Mouse (Mus musculus): ENCODE measurements around the gene Bnipl. TPM values are rescaled to one million over a fixed set of nuclear protein-coding genes. Genes with fewer than 3 reads are reported as not detected.
A peak's percentile ranks its signal among the peaks of the same experiment; 100 is the strongest.

Gene Bnipl
- polyA plus RNA-seq, 1 experiment from 2014 or later = not detected

DNA sequence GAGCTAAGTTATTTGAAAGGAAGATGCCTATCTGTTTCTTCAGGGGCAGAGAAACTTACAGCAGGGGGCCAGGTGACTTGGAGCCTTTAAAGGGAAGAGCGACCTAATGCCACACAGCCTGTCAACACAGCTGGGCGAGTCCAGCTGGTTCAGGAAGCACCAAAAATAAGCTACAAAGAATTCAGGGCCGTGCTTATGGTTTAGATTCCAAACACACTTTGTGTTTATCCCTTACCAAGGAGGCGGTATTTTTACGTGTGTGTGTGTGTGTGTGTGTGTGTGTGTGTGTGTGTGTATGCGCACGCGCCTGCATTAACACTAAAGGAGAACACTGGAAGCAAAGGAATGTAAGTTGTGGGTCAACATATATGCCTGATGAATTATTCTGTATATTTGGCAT, 29.8 kb upstream of the Bnipl start:
- Histone ChIP-seq H3K27ac (replicated peaks) (peak overlapping the region; percentile 99), H3K9me3 (replicated peaks) (no peaks in the 10 kb centered on the region), H3K9ac (peak overlapping the region; percentile 78), H3K4me1 (replicated peaks) (peaks cover 82% of the 10 kb centered on the region), H3K36me3 (replicated peaks) (0 out of 2 replicates have a peak, but pooled peaks cover 2% of the 10 kb centered on the region), H3K4me2 (peak overlapping the region; percentile 80), H3K4me3 (replicated peaks) (peak overlapping the region; percentile 71), H3K27me3 (no peaks in the 10 kb centered on the region)
- ATAC-seq (ENCODE audit: insufficient read depth) = no peak
- WGBS (ENCODE audit: insufficient replicate concordance) = 10% methylated on average over 8 of the region's 8 CpGs

DNA sequence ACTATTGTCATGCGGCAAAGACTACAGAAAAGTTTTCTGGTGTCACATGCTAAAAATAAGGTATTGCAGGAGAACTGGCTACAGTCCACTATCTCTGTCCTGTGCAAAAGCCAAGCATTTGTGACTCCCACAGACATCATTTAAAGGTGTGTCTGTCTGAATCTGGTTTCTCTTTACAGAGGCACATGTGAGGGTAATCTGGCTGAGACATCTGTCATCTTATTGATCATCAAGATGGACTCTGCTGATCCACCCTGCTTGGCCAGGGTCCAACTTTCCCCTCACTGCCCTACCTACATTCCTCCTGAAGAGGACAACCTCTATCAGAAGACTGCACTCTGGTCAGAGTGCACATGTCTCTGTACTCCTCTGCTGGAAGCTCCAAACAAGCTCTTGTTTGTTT, 26.2 kb upstream of the Bnipl start:
- Histone ChIP-seq H3K9me3 (replicated peaks) (no peaks in the 10 kb centered on the region), H3K4me2 (no peak overlapping the region), H3K36me3 (replicated peaks) (0 out of 2 replicates have a peak, but pooled peaks cover 3% of the 10 kb centered on the region), H3K27ac (replicated peaks) (peak overlapping the region; percentile 48), H3K4me1 (replicated peaks) (peaks cover 71% of the 10 kb centered on the region), H3K4me3 (replicated peaks) (no peak overlapping the region), H3K27me3 (no peaks in the 10 kb centered on the region), H3K9ac (no peak overlapping the region)
- 73% methylated on average over 1 of the region's 1 CpGs for whole genome bisulfite sequencing (ENCODE audit: insufficient replicate concordance)
- no peak for ATAC-seq (ENCODE audit: insufficient read depth)

DNA sequence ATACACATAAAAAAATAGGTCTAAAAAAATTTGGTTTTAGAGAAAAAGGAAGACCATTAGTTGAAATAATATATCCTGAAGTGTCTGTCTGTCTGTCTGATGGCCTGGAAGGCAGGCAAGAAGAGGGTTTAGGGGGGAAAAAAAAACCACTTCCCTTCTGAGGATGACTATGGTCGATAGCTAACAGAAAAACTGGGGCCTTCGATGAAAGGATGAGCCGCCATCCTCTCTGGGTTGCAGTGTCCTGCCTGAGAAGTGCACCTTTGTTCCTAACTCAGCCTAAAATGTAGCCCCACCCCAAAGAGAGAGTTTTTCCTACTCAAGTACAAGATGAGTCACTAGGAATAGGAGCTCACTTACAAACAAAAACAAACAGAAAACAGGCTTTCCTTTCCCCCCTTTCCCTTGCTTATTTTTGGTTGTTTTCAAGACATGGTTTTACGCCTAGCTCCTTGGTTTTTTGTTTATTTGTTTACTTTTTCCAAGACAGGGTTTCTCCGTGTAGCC, 25.5 kb upstream of the Bnipl start:
- Histone ChIP-seq H3K9me3 (replicated peaks) (no peaks in the 10 kb centered on the region), H3K4me1 (replicated peaks) (peaks cover 71% of the 10 kb centered on the region), H3K4me2 (no peak overlapping the region), H3K9ac (no peak overlapping the region), H3K27ac (replicated peaks) (peak overlapping the region; percentile 48), H3K36me3 (replicated peaks) (0 out of 2 replicates have a peak, but pooled peaks cover 3% of the 10 kb centered on the region), H3K4me3 (replicated peaks) (no peak overlapping the region), H3K27me3 (no peaks in the 10 kb centered on the region)
- no peak for ATAC-seq (ENCODE audit: insufficient read depth)
- WGBS (ENCODE audit: insufficient replicate concordance) = 35% methylated on average over 5 of the region's 5 CpGs

DNA sequence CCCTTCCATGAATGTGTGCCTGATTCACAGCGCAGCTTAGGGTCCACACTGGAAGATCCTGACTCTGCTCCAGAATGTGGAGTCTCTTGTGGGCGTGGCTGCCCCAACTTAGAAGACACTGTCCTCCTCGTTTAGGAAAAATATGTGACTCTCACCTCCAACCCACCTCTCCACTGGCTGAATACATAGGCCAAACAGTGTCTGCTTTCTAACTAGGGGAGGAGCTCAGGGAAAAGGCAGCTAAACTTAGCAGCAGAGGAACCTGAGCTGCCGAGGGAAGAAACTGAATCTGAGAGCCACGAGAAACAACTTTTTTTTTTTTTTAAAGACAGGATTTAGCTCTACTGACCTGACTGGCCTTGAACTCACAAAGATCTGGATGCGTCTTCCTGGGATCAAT, 24.2 kb upstream of the Bnipl start:
- Histone ChIP-seq H3K9me3 (replicated peaks) (no peaks in the 10 kb centered on the region), H3K4me3 (replicated peaks) (no peak overlapping the region), H3K36me3 (replicated peaks) (0 out of 2 replicates have a peak, but pooled peaks cover 3% of the 10 kb centered on the region), H3K9ac (no peak overlapping the region), H3K27ac (replicated peaks) (no peak overlapping the region; the same call in 1 of the 2 replicates), H3K4me1 (replicated peaks) (peaks cover 59% of the 10 kb centered on the region), H3K4me2 (no peak overlapping the region), H3K27me3 (no peaks in the 10 kb centered on the region)
- 50% methylated on average over 6 of the region's 6 CpGs for WGBS (ENCODE audit: insufficient replicate concordance)
- no peak for ATAC-seq (ENCODE audit: insufficient read depth)

DNA sequence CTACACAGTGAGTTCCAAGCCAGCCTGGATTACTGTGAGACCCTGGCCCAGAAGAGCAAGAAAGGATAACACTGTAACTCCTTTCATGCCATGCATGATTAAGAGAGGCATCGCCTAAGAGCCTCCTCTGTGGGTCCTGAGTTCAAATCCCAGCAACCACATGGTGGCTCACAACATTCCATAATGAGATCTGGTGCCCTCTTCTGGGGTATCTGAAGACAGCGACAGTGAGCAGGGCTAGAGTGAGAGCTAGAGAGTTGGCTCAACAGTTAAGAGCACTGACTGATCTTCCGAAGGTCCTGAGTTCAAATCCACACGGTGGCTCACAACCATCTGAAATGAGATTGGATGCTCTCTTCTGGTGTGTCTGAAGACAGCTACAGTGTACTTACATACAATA, 23.5 kb upstream of the Bnipl start:
- no peak overlapping the region for H3K9ac ChIP-seq
- no peaks in the 10 kb centered on the region for H3K9me3 ChIP-seq (replicated peaks)
- H3K27ac ChIP-seq (replicated peaks) = no peak overlapping the region
- H3K4me3 ChIP-seq (replicated peaks) = no peak overlapping the region
- WGBS (ENCODE audit: insufficient replicate concordance) = 81% methylated on average over 4 of the region's 4 CpGs
- no peak for ATAC-seq (ENCODE audit: insufficient read depth)
- 0 out of 2 replicates have a peak, but pooled peaks cover 3% of the 10 kb centered on the region for H3K36me3 ChIP-seq (replicated peaks)
- H3K4me1 ChIP-seq (replicated peaks) = peaks cover 53% of the 10 kb centered on the region
- no peaks in the 10 kb centered on the region for H3K27me3 ChIP-seq
- H3K4me2 ChIP-seq = no peak overlapping the region

DNA sequence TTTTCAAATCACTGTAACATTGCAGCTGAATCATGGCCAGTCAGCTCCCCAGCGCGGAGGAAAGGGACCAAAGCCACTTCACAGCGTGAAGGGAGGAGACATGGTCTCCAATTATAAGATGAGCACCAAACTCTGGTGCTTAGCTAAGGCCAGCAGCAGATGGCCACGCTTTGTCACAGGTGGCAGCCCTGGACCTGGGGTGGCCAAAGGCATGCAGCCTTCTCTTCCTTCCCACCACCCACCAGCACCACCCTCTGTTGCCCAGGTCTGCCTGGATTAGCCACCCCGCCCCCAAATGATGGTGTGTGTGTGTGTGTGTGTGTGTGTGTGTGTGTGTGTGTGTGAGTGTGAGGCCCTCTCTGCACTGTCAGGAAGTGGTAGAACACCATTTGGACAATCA, 22.5 kb upstream of the Bnipl start:
- Histone ChIP-seq H3K27ac (replicated peaks) (no peak overlapping the region), H3K4me1 (replicated peaks) (peaks cover 48% of the 10 kb centered on the region), H3K9me3 (replicated peaks) (no peaks in the 10 kb centered on the region), H3K36me3 (replicated peaks) (0 out of 2 replicates have a peak, but pooled peaks cover 3% of the 10 kb centered on the region), H3K9ac (no peak overlapping the region), H3K4me2 (no peak overlapping the region), H3K27me3 (no peaks in the 10 kb centered on the region), H3K4me3 (replicated peaks) (no peak overlapping the region)
- ATAC-seq (ENCODE audit: insufficient read depth) = no peak
- WGBS (ENCODE audit: insufficient replicate concordance) = 86% methylated on average over 5 of the region's 5 CpGs

DNA sequence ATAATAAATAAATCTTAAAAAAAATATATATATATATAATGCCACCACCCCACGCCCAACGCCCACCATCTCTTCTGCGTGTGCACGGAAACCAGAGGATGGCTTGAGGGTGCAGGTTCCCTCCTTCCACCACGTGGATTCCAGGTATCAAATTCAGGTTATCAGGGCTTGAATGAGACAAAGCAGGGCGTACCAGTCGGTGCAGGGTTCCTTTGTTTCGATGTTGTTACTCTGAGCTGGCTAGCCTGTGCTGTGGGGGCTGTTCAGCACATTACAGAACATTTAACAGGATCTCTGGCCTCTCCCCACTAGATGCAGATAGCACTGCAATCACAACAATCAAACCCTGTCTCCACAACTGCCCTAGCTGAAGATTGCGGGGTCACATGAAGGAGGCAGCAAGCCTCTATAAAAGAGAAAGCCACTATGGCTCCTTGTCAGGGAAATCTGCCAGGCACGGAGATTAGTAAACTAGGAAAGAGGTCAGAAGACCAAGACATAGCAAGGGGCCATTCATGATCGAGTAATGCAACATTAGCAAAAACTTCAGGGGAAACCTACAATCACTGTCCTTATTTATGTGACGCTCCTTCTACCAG, 19.9 kb upstream of the Bnipl start:
- peaks cover 26% of the 10 kb centered on the region for H3K4me1 ChIP-seq (replicated peaks)
- H3K4me2 ChIP-seq = no peak overlapping the region
- 82% methylated on average over 12 of the region's 12 CpGs for WGBS (ENCODE audit: insufficient replicate concordance)
- H3K9me3 ChIP-seq (replicated peaks) = no peaks in the 10 kb centered on the region
- H3K36me3 ChIP-seq (replicated peaks) = peaks cover 20% of the 10 kb centered on the region
- H3K27me3 ChIP-seq = no peaks in the 10 kb centered on the region
- H3K4me3 ChIP-seq (replicated peaks) = no peak overlapping the region
- ATAC-seq (ENCODE audit: insufficient read depth) = no peak
- H3K9ac ChIP-seq = no peak overlapping the region
- no peak overlapping the region for H3K27ac ChIP-seq (replicated peaks)

DNA sequence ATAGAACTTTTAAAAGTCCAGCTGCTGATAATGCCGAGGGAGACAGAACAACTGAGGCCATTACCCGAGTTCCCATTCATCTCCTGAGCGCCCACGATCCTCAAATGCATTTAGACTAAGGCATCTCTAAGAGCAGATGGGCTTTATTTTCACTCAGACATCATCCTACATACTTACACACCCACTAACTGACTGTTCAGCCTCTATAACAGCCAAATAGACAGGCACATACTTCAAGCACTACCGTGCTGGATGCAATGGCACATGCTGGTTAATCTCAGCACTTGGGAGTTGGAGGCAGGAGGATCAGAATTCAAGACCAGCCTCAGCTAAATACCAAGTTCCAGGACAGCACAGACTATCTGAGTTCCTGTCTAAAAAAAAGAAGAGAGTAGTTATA, 18.8 kb upstream of the Bnipl start:
- 83% methylated on average over 5 of the region's 5 CpGs for WGBS (ENCODE audit: insufficient replicate concordance)
- Histone ChIP-seq H3K4me2 (no peak overlapping the region), H3K4me1 (replicated peaks) (peaks cover 15% of the 10 kb centered on the region), H3K27me3 (no peaks in the 10 kb centered on the region), H3K9ac (no peak overlapping the region), H3K9me3 (replicated peaks) (no peaks in the 10 kb centered on the region), H3K36me3 (replicated peaks) (peaks cover 26% of the 10 kb centered on the region), H3K27ac (replicated peaks) (no peak overlapping the region), H3K4me3 (replicated peaks) (no peak overlapping the region)
- no peak for ATAC-seq (ENCODE audit: insufficient read depth)

DNA sequence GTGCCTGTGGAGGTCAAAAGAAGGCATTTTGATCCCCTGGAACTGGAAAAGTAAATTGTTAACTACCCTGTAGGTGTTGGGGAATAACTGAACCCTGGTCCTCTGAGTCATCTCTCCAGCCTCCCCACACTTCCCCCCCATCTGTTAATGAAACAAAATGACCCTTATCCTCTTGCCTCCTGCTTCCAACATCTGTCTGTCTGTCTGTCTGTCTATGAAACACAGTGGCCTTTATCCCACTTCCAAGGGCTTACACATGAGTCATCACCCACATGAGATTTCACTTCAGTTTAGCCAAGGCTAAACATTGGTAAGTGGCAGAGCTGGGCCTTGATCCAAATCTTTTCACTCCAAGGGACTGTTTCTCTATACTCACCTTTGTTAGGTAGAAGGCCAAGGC, 16.9 kb upstream of the Bnipl start:
- peaks cover 29% of the 10 kb centered on the region for H3K36me3 ChIP-seq (replicated peaks)
- H3K9me3 ChIP-seq (replicated peaks) = no peaks in the 10 kb centered on the region
- no peaks in the 10 kb centered on the region for H3K27me3 ChIP-seq
- ATAC-seq (ENCODE audit: insufficient read depth) = peak; percentile 20; the same call in 1 of the 2 replicates
- H3K9ac ChIP-seq = no peak overlapping the region
- H3K4me1 ChIP-seq (replicated peaks) = peaks cover 17% of the 10 kb centered on the region
- H3K27ac ChIP-seq (replicated peaks) = no peak overlapping the region
- H3K4me2 ChIP-seq = no peak overlapping the region
- H3K4me3 ChIP-seq (replicated peaks) = no peak overlapping the region

DNA sequence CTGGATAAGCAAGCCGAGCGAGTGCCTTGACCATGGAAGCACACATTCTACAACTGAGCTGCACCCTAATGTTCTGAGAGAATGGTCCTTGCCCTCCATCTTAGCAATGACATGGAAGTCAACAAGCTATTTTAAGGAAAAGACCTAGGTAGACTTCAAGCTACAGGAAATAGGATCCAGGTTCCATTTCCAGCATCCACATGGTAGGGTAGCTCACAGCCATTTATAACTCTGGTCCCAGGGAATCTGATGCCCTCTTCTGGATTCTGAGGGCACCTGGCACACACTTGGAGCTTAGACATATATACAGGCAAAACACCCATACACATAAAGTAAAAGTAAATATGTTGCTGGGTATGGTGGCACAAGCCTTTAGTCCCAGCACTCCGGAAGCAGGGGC, 15.1 kb upstream of the Bnipl start:
- no peaks in the 10 kb centered on the region for H3K27me3 ChIP-seq
- no peak overlapping the region for H3K9ac ChIP-seq
- no peaks in the 10 kb centered on the region for H3K9me3 ChIP-seq (replicated peaks)
- no peak overlapping the region for H3K4me3 ChIP-seq (replicated peaks)
- 83% methylated on average over 3 of the region's 3 CpGs for WGBS (ENCODE audit: insufficient replicate concordance)
- peaks cover 32% of the 10 kb centered on the region for H3K36me3 ChIP-seq (replicated peaks)
- no peak overlapping the region for H3K27ac ChIP-seq (replicated peaks)
- peaks cover 18% of the 10 kb centered on the region for H3K4me1 ChIP-seq (replicated peaks)
- H3K4me2 ChIP-seq = no peak overlapping the region
- no peak for ATAC-seq (ENCODE audit: insufficient read depth)

DNA sequence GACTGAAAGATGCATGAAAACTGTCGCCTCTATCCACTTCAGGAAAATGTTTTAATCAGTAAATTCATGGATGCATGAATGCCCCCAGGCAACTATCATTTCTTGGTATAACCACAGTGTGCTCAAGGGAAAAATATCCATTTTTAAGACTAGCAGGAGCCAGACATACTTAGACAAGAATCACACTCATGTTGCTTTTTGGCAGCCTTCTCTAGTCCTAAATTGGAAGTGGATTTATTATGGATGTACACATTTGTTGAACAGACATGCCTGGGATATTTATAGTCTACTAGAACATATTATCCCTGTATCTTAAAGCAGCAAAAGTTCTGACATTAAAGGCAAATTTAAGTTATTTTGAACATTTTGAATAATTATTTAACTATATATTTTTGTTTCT, 13.7 kb upstream of the Bnipl start:
- peaks cover 18% of the 10 kb centered on the region for H3K4me1 ChIP-seq (replicated peaks)
- no peak overlapping the region for H3K9ac ChIP-seq
- H3K9me3 ChIP-seq (replicated peaks) = no peaks in the 10 kb centered on the region
- H3K4me2 ChIP-seq = no peak overlapping the region
- no peak overlapping the region for H3K27ac ChIP-seq (replicated peaks)
- peaks cover 32% of the 10 kb centered on the region for H3K36me3 ChIP-seq (replicated peaks)
- no peak for ATAC-seq (ENCODE audit: insufficient read depth)
- H3K27me3 ChIP-seq = no peaks in the 10 kb centered on the region
- WGBS (ENCODE audit: insufficient replicate concordance) = 78% methylated on average over 1 of the region's 1 CpGs
- H3K4me3 ChIP-seq (replicated peaks) = no peak overlapping the region
